Mouse (Mus musculus) right cerebral cortex, postnatal 10 days (tissue): ENCODE results near the gene Foxp1.

ENCODE experiments used
- DNase-seq, 2 experiments: peaks; one replicate each; pipeline ENCODE4 v3.0.0; 2021; ENCODE audit warnings: low spot score in 2 of 2

Foxp1 gene

GRCm38 (mm10) chr6:99330169-99330568 is 192.4 kb downstream of the Foxp1 start:
- DNase-seq = no peak

- DNase-seq = no peak
These were observed 193.9 kb downstream of the Foxp1 start for GRCm38 (mm10) chr6:99328634-99329033.

- no peak for DNase-seq
These were observed 194.4 kb downstream of the Foxp1 start for GRCm38 (mm10) chr6:99328146-99328545.

GRCm38 (mm10) chr6:99327721-99328120 is 194.8 kb downstream of the Foxp1 start:
- DNase-seq = no peak

- no peak for DNase-seq
These were observed 196.6 kb downstream of the Foxp1 start for GRCm38 (mm10) chr6:99325881-99326280.

GRCm38 (mm10) chr6:99325461-99325860 is 197.1 kb downstream of the Foxp1 start:
- DNase-seq = no peak

- DNase-seq = no peak
These were observed 200.2 kb downstream of the Foxp1 start for GRCm38 (mm10) chr6:99322132-99322904.

GRCm38 (mm10) chr6:99320444-99320843 is 202.1 kb downstream of the Foxp1 start:
- no peak for DNase-seq

GRCm38 (mm10) chr6:99319415-99320405 is 202.8 kb downstream of the Foxp1 start:
- no peak for DNase-seq

- no peak for DNase-seq
These were observed 207.8 kb downstream of the Foxp1 start for GRCm38 (mm10) chr6:99314746-99315145.

GRCm38 (mm10) chr6:99310529-99310928 is 212.0 kb downstream of the Foxp1 start:
- DNase-seq = no peak

GRCm38 (mm10) chr6:99310171-99310500 is 212.4 kb downstream of the Foxp1 start:
- no peak for DNase-seq

- no peak for DNase-seq
These were observed 212.9 kb downstream of the Foxp1 start for GRCm38 (mm10) chr6:99309466-99310170.

- no peak for DNase-seq
These were observed 216.8 kb downstream of the Foxp1 start for GRCm38 (mm10) chr6:99305751-99306150.

- DNase-seq = no peak
These were observed 217.3 kb downstream of the Foxp1 start for GRCm38 (mm10) chr6:99305236-99305635.

GRCm38 (mm10) chr6:99302662-99303435 is 219.7 kb downstream of the Foxp1 start:
- no peak for DNase-seq

GRCm38 (mm10) chr6:99301923-99302322 is 220.6 kb downstream of the Foxp1 start:
- no peak for DNase-seq

GRCm38 (mm10) chr6:99300235-99300634 is 222.3 kb downstream of the Foxp1 start:
- no peak for DNase-seq

GRCm38 (mm10) chr6:99299196-99299595 is 223.3 kb downstream of the Foxp1 start:
- DNase-seq = no peak

GRCm38 (mm10) chr6:99297535-99297934 is 225.0 kb downstream of the Foxp1 start:
- DNase-seq = no peak

- DNase-seq = no peak
These were observed 227.0 kb downstream of the Foxp1 start for GRCm38 (mm10) chr6:99295495-99295894.
